Mouse (Mus musculus): ENCODE results near the gene Lhfp. TPM values are rescaled to one million over a fixed set of nuclear protein-coding genes. Genes with fewer than 3 reads are reported as not detected.

The Lhfp gene
- 77.0 and 82.9 TPM in 2 replicates for polyA plus RNA-seq (2015; fragmentation: Nextera tagmentation; extraction: Ambion mirVana)

- peak within 1 kb of the TSS; percentile 81 for H3K4me3 ChIP-seq (ENCODE audit: low read length)
- H3K27ac ChIP-seq (ENCODE audit: low read length), result peak within 1 kb of the TSS; percentile 73
- peaks cover 30% of the 10 kb centered on the region for H3K4me1 ChIP-seq (replicated peaks; ENCODE audit: control insufficient read depth, insufficient read depth, low read length)
- no peaks in the 10 kb centered on the region for H3K9me3 ChIP-seq (ENCODE audit: control insufficient read depth, low read length)
- H3K9ac ChIP-seq (ENCODE audit: low read length), result peak within 1 kb of the TSS; percentile 82
- peak; percentile 93 for ATAC-seq (ENCODE audit: low read depth)
- H3K27me3 ChIP-seq (ENCODE audit: control insufficient read depth, insufficient read depth, low read depth, low read length), result no peaks in the 10 kb centered on the region
- H3K4me2 ChIP-seq (ENCODE audit: low read depth, low read length), result peak within 1 kb of the TSS; percentile 94
- no peaks in the 10 kb centered on the region for H3K36me3 ChIP-seq (ENCODE audit: control insufficient read depth, insufficient read depth, low read length)
- WGBS, result under 1% methylated on average over 56 of the region's 58 CpGs
These were observed at the start of gene Lhfp for GRCm38 (mm10) chr3:53041411-53042239. Lhfp (plus strand) TSS chr3:53041528.

- Histone ChIP-seq H3K9ac (ENCODE audit: low read length) (no peak overlapping the region), H3K27me3 (ENCODE audit: control insufficient read depth, insufficient read depth, low read depth, low read length) (no peaks in the 10 kb centered on the region), H3K4me3 (ENCODE audit: low read length) (no peak overlapping the region), H3K4me2 (ENCODE audit: low read depth, low read length) (no peak overlapping the region), H3K36me3 (ENCODE audit: control insufficient read depth, insufficient read depth, low read length) (peaks cover 28% of the 10 kb centered on the region; the same call in 1 of the 2 replicates), H3K27ac (ENCODE audit: low read length) (no peak overlapping the region), H3K9me3 (ENCODE audit: control insufficient read depth, low read length) (no peaks in the 10 kb centered on the region), H3K4me1 (replicated peaks; ENCODE audit: control insufficient read depth, insufficient read depth, low read length) (no peaks in the 10 kb centered on the region)
- 85% methylated on average over 9 of the region's 10 CpGs for WGBS
- no peak for ATAC-seq (ENCODE audit: low read depth)
These were observed 48.0 kb upstream of the Lhfp start for GRCm38 (mm10) chr3:52993296-52993695.

DNA sequence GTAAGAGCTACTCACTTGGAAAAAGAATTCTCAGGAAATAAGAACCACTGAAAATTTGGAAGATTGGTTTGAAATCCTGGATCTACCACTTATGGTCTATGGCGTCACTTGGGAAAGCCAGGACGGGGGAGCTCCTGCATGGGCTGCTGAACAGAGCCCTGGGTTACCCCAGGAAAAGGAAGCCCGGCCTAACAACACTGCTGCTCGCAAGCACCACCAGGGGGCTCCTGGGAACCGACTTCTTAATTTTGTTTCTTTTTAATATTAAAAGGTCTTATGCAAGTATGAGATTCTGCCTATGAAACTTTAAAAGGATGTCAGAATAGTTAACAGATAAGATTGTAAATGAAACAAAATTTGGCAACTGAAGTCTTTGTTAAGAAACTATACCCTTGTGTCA lies 46.7 kb upstream of the Lhfp start:
- no peak overlapping the region for H3K4me3 ChIP-seq (ENCODE audit: low read length)
- WGBS, result 65% methylated on average over 5 of the region's 5 CpGs
- ATAC-seq (ENCODE audit: low read depth), result no peak

GRCm38 (mm10) chr3:52996635-52997034 lies 44.7 kb upstream of the Lhfp start:
- H3K4me1 ChIP-seq (replicated peaks; ENCODE audit: control insufficient read depth, insufficient read depth, low read length), result no peaks in the 10 kb centered on the region
- no peak overlapping the region for H3K9ac ChIP-seq (ENCODE audit: low read length)
- H3K9me3 ChIP-seq (ENCODE audit: control insufficient read depth, low read length), result no peaks in the 10 kb centered on the region
- no peak overlapping the region for H3K4me3 ChIP-seq (ENCODE audit: low read length)
- no peak overlapping the region for H3K27ac ChIP-seq (ENCODE audit: low read length)
- WGBS, result 91% methylated on average over 5 of the region's 5 CpGs
- no peaks in the 10 kb centered on the region for H3K27me3 ChIP-seq (ENCODE audit: control insufficient read depth, insufficient read depth, low read depth, low read length)
- no peak overlapping the region for H3K4me2 ChIP-seq (ENCODE audit: low read depth, low read length)
- H3K36me3 ChIP-seq (ENCODE audit: control insufficient read depth, insufficient read depth, low read length), result peaks cover 24% of the 10 kb centered on the region; the same call in 1 of the 2 replicates
- no peak for ATAC-seq (ENCODE audit: low read depth)

More for the DNA sequence above, 46.7 kb upstream of the Lhfp start:
- peaks cover 23% of the 10 kb centered on the region; the same call in 1 of the 2 replicates for H3K36me3 ChIP-seq (ENCODE audit: control insufficient read depth, insufficient read depth, low read length)
- no peak overlapping the region for H3K9ac ChIP-seq (ENCODE audit: low read length)
- H3K4me2 ChIP-seq (ENCODE audit: low read depth, low read length), result no peak overlapping the region
- H3K4me1 ChIP-seq (replicated peaks; ENCODE audit: control insufficient read depth, insufficient read depth, low read length), result no peaks in the 10 kb centered on the region
- no peaks in the 10 kb centered on the region for H3K9me3 ChIP-seq (ENCODE audit: control insufficient read depth, low read length)
- H3K27me3 ChIP-seq (ENCODE audit: control insufficient read depth, insufficient read depth, low read depth, low read length), result no peaks in the 10 kb centered on the region
- H3K27ac ChIP-seq (ENCODE audit: low read length), result no peak overlapping the region

DNA sequence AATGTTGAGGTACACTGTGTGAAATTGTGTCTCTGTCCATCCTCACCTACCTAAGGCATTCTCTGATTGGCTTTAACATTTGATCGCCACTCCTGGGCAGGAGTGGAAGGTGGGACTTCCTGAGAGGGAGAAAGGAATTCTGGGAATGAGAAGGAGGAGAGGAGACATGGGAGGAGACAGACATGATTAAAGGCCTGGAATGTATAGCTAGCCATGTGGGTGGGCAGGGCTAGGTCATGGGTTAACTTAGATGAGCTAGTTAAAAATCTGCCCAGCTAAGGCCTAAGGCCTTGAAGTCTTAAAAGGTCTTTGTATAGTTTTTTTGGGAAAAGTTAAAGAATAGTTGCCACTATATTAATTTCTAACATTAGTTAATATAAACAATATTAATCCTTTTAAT lies 43.9 kb upstream of the Lhfp start:
- peaks cover 22% of the 10 kb centered on the region for H3K36me3 ChIP-seq (ENCODE audit: control insufficient read depth, insufficient read depth, low read length)
- WGBS, result 52% methylated on average over 1 of the region's 1 CpGs

GRCm38 (mm10) chr3:52999016-52999744 lies 42.1 kb upstream of the Lhfp start:
- peaks cover 17% of the 10 kb centered on the region for H3K36me3 ChIP-seq (ENCODE audit: control insufficient read depth, insufficient read depth, low read length)
- WGBS, result 62% methylated on average over 15 of the region's 15 CpGs
- ATAC-seq (ENCODE audit: low read depth), result peak; percentile 56; the same call in 1 of the 2 replicates

More for the DNA sequence above, 43.9 kb upstream of the Lhfp start:
- no peak overlapping the region for H3K27ac ChIP-seq (ENCODE audit: low read length)
- no peak overlapping the region for H3K9ac ChIP-seq (ENCODE audit: low read length)
- no peak for ATAC-seq (ENCODE audit: low read depth)
- no peaks in the 10 kb centered on the region for H3K9me3 ChIP-seq (ENCODE audit: control insufficient read depth, low read length)
- no peaks in the 10 kb centered on the region for H3K27me3 ChIP-seq (ENCODE audit: control insufficient read depth, insufficient read depth, low read depth, low read length)
- no peak overlapping the region for H3K4me3 ChIP-seq (ENCODE audit: low read length)
- H3K4me2 ChIP-seq (ENCODE audit: low read depth, low read length), result no peak overlapping the region
- no peaks in the 10 kb centered on the region for H3K4me1 ChIP-seq (replicated peaks; ENCODE audit: control insufficient read depth, insufficient read depth, low read length)

DNA sequence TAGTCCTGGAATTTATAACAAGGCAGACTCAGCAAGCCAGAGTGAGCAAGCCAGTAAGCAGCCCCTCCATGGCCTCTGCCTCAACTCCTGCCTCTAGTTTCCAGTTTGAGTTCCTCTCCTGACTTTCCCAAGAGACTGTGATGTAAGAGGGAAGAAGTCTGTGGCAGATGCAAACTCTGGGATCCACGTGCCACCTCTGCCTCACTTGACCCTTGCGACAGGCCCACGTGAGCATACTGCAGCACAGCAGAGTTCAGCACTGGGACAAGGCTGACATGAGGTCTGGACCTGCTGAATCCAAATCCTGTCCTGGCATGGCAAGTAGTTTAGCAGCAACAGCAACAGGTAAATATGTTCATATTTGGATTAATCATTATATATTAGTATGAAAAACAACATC lies 41.3 kb upstream of the Lhfp start:
- no peaks in the 10 kb centered on the region for H3K4me1 ChIP-seq (replicated peaks; ENCODE audit: control insufficient read depth, insufficient read depth, low read length)
- ATAC-seq (ENCODE audit: low read depth), result no peak
- H3K4me2 ChIP-seq (ENCODE audit: low read depth, low read length), result no peak overlapping the region
- H3K36me3 ChIP-seq (ENCODE audit: control insufficient read depth, insufficient read depth, low read length), result peaks cover 14% of the 10 kb centered on the region
- no peak overlapping the region for H3K9ac ChIP-seq (ENCODE audit: low read length)
- H3K27ac ChIP-seq (ENCODE audit: low read length), result no peak overlapping the region
- H3K27me3 ChIP-seq (ENCODE audit: control insufficient read depth, insufficient read depth, low read depth, low read length), result no peaks in the 10 kb centered on the region
- no peaks in the 10 kb centered on the region for H3K9me3 ChIP-seq (ENCODE audit: control insufficient read depth, low read length)
- WGBS, result 78% methylated on average over 3 of the region's 3 CpGs
- no peak overlapping the region for H3K4me3 ChIP-seq (ENCODE audit: low read length)

More at GRCm38 (mm10) chr3:52999016-52999744, 42.1 kb upstream of the Lhfp start:
- Histone ChIP-seq H3K27me3 (ENCODE audit: control insufficient read depth, insufficient read depth, low read depth, low read length) (no peaks in the 10 kb centered on the region), H3K27ac (ENCODE audit: low read length) (no peak overlapping the region), H3K4me3 (ENCODE audit: low read length) (no peak overlapping the region), H3K9me3 (ENCODE audit: control insufficient read depth, low read length) (no peaks in the 10 kb centered on the region), H3K4me2 (ENCODE audit: low read depth, low read length) (no peak overlapping the region), H3K9ac (ENCODE audit: low read length) (no peak overlapping the region), H3K4me1 (replicated peaks; ENCODE audit: control insufficient read depth, insufficient read depth, low read length) (no peaks in the 10 kb centered on the region)

GRCm38 (mm10) chr3:53002076-53002475 lies 39.3 kb upstream of the Lhfp start:
- peak; percentile 31; the same call in 1 of the 2 replicates for ATAC-seq (ENCODE audit: low read depth)
- H3K27ac ChIP-seq (ENCODE audit: low read length), result no peak overlapping the region
- no peak overlapping the region for H3K4me2 ChIP-seq (ENCODE audit: low read depth, low read length)
- 54% methylated on average over 6 of the region's 6 CpGs for WGBS
- H3K36me3 ChIP-seq (ENCODE audit: control insufficient read depth, insufficient read depth, low read length), result peaks cover 14% of the 10 kb centered on the region
- H3K27me3 ChIP-seq (ENCODE audit: control insufficient read depth, insufficient read depth, low read depth, low read length), result no peaks in the 10 kb centered on the region
- H3K4me3 ChIP-seq (ENCODE audit: low read length), result no peak overlapping the region
- H3K9ac ChIP-seq (ENCODE audit: low read length), result no peak overlapping the region
- no peaks in the 10 kb centered on the region for H3K9me3 ChIP-seq (ENCODE audit: control insufficient read depth, low read length)
- no peaks in the 10 kb centered on the region for H3K4me1 ChIP-seq (replicated peaks; ENCODE audit: control insufficient read depth, insufficient read depth, low read length)
